Mouse (Mus musculus) thymus, adult 2 months (tissue): ENCODE measurements around the gene Alkbh4.

Source experiments
- CTCF ChIP-seq: fragments of 200-500 bp; IDR thresholded peaks from 2 replicates; pipeline ENCODE4 v1.5.1; 2012; ENCODE audit warnings: mild to moderate bottlenecking, control low read depth, low read length, moderate library complexity, borderline replicate concordance; ENCODE audit not compliant: control insufficient read depth, poor library complexity, insufficient read depth; ENCODE audit errors: extremely low read depth
- POLR2A ChIP-seq: fragments of 200-500 bp; IDR thresholded peaks from 2 replicates; pipeline ENCODE4 v1.6.1; 2012; ENCODE audit warnings: mild to moderate bottlenecking, low read length, control low read depth, moderate library complexity; ENCODE audit not compliant: control insufficient read depth, poor library complexity, insufficient read depth; ENCODE audit errors: extremely low read depth

GRCm38 (mm10) chr5:136183766-136184165 lies 47.8 kb downstream of the Alkbh4 start:
- no peak for TF ChIP-seq CTCF
- no peak for TF ChIP-seq POLR2A
